ENCODE assay signal across 8 mouse cellular contexts in the genomic region with DNA sequence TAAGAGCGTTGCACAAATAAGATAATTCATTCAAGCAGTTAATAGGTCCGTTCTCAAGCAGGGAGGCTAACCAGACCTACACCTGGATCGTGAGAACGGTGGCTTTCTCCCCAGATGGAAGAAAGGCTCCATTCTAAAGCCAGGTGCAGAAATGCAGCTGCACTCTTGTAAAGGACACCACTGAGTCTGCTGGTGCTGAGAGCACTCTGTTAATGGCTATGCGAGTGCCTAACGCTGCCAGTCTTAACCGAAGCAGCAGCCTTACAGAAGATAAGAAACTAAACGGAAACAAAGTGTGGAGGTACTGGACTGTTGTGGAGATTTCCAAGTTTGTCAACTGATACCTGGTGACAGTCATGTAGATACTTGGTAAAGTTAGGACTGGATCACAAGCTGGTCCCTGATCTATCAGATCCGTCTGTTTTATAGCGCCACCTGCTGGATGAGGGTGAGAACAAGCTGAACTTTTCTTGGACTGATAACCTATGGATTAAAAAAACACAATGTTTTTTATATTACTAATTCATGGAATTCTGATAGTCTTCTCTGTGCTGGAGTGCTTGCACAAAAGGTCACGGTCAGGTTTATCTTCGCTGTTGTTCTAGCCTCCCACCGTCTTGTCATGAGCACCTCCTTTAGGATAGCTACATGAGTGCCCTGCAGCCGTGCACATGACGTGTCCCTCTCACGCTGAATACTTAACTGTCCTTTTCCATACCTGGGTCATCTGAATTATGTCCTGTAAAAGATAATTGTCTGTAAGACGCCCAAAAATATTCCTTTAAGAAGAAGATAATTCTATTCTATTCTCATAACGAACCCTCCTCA. TPM values are rescaled to one million over a fixed set of nuclear protein-coding genes. Genes with fewer than 3 reads are reported as not detected.
DNase-seq lines count a peak whose midpoint lies in the region; ATAC-seq lines count a peak whose summit lies in the region.

No protein-coding gene starts in this region.

- no peaks in the 10 kb centered on the region for H3K27me3 ChIP-seq in heart, embryonic 15.5 days
- no peaks in the 10 kb centered on the region for H3K27me3 ChIP-seq in liver, embryonic 13.5 days
- H3K27me3 ChIP-seq in neural tube, embryonic 14.5 days (ENCODE audit: control insufficient read depth, insufficient read depth, low read length): no peaks in the 10 kb centered on the region

- DNase-seq in 416B (ENCODE audit: low read depth): peak; percentile 78
- DNase-seq in adrenal gland, adult 2 months: peak; percentile 67
- DNase-seq in embryo, embryonic 11.5 days (ENCODE audit: low read depth, low spot score): peak; percentile 57
- DNase-seq in kidney, postnatal 10 days: peak; percentile 86
- DNase-seq in liver, embryonic 13.5 days: peak; percentile 14
- DNase-seq in testis, postnatal 10 days (ENCODE audit: low spot score): peak; percentile 84

- no peak overlapping the region for H3K9ac ChIP-seq in heart, embryonic 15.5 days
- no peak overlapping the region for H3K9ac ChIP-seq in liver, embryonic 13.5 days
- H3K9ac ChIP-seq in neural tube, embryonic 14.5 days (replicated peaks; ENCODE audit: low read depth, low read length): no peak overlapping the region

- H3K9me3 ChIP-seq in heart, embryonic 15.5 days (replicated peaks): no peaks in the 10 kb centered on the region
- no peaks in the 10 kb centered on the region for H3K9me3 ChIP-seq in liver, embryonic 13.5 days (replicated peaks)
- no peaks in the 10 kb centered on the region for H3K9me3 ChIP-seq in neural tube, embryonic 14.5 days (ENCODE audit: control insufficient read depth, low read length)

- 0 out of 2 replicates have a peak, but pooled peaks have one; percentile 7 for ATAC-seq in heart, embryonic 15.5 days (replicated peaks; ENCODE audit: insufficient number of reproducible peaks, insufficient read depth, low FRiP score, low read depth)
- ATAC-seq in liver, embryonic 13.5 days (ENCODE audit: low read depth): no peak
- peak; percentile 63; the same call in 1 of the 2 replicates for ATAC-seq in neural tube, embryonic 14.5 days (ENCODE audit: low read depth)

- H3K4me2 ChIP-seq in heart, embryonic 15.5 days: no peak overlapping the region
- no peak overlapping the region for H3K4me2 ChIP-seq in liver, embryonic 13.5 days
- no peak overlapping the region for H3K4me2 ChIP-seq in neural tube, embryonic 14.5 days (ENCODE audit: low read depth, low read length)

- H3K36me3 ChIP-seq in heart, embryonic 15.5 days: no peaks in the 10 kb centered on the region
- H3K36me3 ChIP-seq in liver, embryonic 13.5 days: no peaks in the 10 kb centered on the region
- H3K36me3 ChIP-seq in neural tube, embryonic 14.5 days (ENCODE audit: control insufficient read depth, insufficient read depth, low read length): no peaks in the 10 kb centered on the region

- no peak overlapping the region for H3K27ac ChIP-seq in heart, embryonic 15.5 days
- H3K27ac ChIP-seq in liver, embryonic 13.5 days: no peak overlapping the region
- H3K27ac ChIP-seq in neural tube, embryonic 14.5 days (ENCODE audit: low read depth, low read length): no peak overlapping the region

- 51% methylated on average over 18 of the region's 18 CpGs for WGBS in heart, embryonic 15.5 days
- WGBS in liver, embryonic 13.5 days (ENCODE audit: insufficient replicate concordance): 58% methylated on average over 18 of the region's 18 CpGs
- 64% methylated on average over 18 of the region's 18 CpGs for WGBS in neural tube, embryonic 14.5 days

- no peak overlapping the region for H3K4me3 ChIP-seq in heart, embryonic 15.5 days
- no peak overlapping the region for H3K4me3 ChIP-seq in liver, embryonic 13.5 days (replicated peaks)
- no peak overlapping the region for H3K4me3 ChIP-seq in neural tube, embryonic 14.5 days (ENCODE audit: low read depth, low read length)

- H3K4me1 ChIP-seq in heart, embryonic 15.5 days (replicated peaks): peaks cover 3% of the 10 kb centered on the region; the same call in 1 of the 2 replicates
- H3K4me1 ChIP-seq in liver, embryonic 13.5 days (replicated peaks): no peaks in the 10 kb centered on the region
- H3K4me1 ChIP-seq in neural tube, embryonic 14.5 days (ENCODE audit: control insufficient read depth, insufficient read depth, low read length): no peaks in the 10 kb centered on the region

RNA-seq across cellular contexts. Expression of gene Filip1l, which starts 45.7 kb away (rescaled TPM):
- total RNA-seq in adrenal gland, adult 2 months (2021): 10 to 100 TPM; 23.0 to 23.1 TPM
- polyA plus RNA-seq in adrenal gland, adult 2 months (2012; rRNA removed): 0.90 and 0.99 TPM in 2 replicates
- 24.0 and 25.0 TPM in 2 replicates for polyA plus RNA-seq in heart, embryonic 15.5 days (2015; fragmentation: Nextera tagmentation; extraction: Ambion mirVana)
- 2.7 and 3.8 TPM in 2 replicates for polyA plus RNA-seq in liver, embryonic 13.5 days (2015; fragmentation: Nextera tagmentation; extraction: Ambion mirVana)
- polyA plus RNA-seq in neural tube, embryonic 14.5 days (2014; fragmentation: Nextera tagmentation; extraction: Ambion mirVana): 1.8 and 4.0 TPM in 2 replicates

Comparison
In these comparisons a context has a peak if more than half of its experiments do, and no peak if none do; other contexts are left out.
1. DNase-seq: peak in every context shown above with its lines; median percentile 86 in kidney, postnatal 10 days; 84 in testis, postnatal 10 days; 78 in 416B; 67 in adrenal gland, adult 2 months; 57 in embryo, embryonic 11.5 days; 14 in liver, embryonic 13.5 days.